Mouse (Mus musculus) megakaryocyte, embryonic 14.5 days (primary cell): ENCODE measurements around the gene Ptprr.

Experiments used
- FLI1 ChIP-seq: IDR thresholded peaks from 2 replicates; pipeline ENCODE4 v1.6.1; 2012; ENCODE audit warnings: low read length, inconsistent platforms, mixed read lengths
- GATA1 ChIP-seq: IDR thresholded peaks from 3 replicates; pipeline ENCODE4 v1.6.1; 2012; ENCODE audit warnings: mixed read lengths, low read length, inconsistent platforms, borderline replicate concordance

- TF ChIP-seq GATA1 (no peak), FLI1 (no peak)
Observed at GRCm38 (mm10) chr10:116304355-116304754, 286.3 kb downstream of the Ptprr start.
